Mouse (Mus musculus) thymus, postnatal 4 days (tissue): ENCODE data around the gene Erbb4.
"Not testable (repeated sequence)": the region's sequence is repeated elsewhere in the genome, so short reads cannot be mapped to it uniquely, and the experiment has no call there.

Source experiments
- DNase-seq: peaks from one replicate; pipeline ENCODE4 v3.0.0; 2021

Erbb4 gene

GRCm38 (mm10) chr1:68839352-68839751, 268.5 kb downstream of the Erbb4 start:
- DNase-seq, result no peak

- no peak for DNase-seq
Observed at GRCm38 (mm10) chr1:68834686-68835085, 273.2 kb downstream of the Erbb4 start.

- DNase-seq, result no peak
Observed at GRCm38 (mm10) chr1:68832101-68832500, 275.8 kb downstream of the Erbb4 start.

GRCm38 (mm10) chr1:68831575-68831974, 276.3 kb downstream of the Erbb4 start:
- no peak for DNase-seq

GRCm38 (mm10) chr1:68830501-68831239, 277.2 kb downstream of the Erbb4 start:
- no peak for DNase-seq

- no peak for DNase-seq
Observed at GRCm38 (mm10) chr1:68823116-68823644, 284.7 kb downstream of the Erbb4 start.

GRCm38 (mm10) chr1:68806711-68807110, 301.1 kb downstream of the Erbb4 start:
- DNase-seq, result no peak

GRCm38 (mm10) chr1:68787409-68788015, 320.3 kb downstream of the Erbb4 start:
- DNase-seq, result no peak

- no peak for DNase-seq
Observed at GRCm38 (mm10) chr1:68780653-68781052, 327.2 kb downstream of the Erbb4 start.

GRCm38 (mm10) chr1:68780032-68780431, 327.8 kb downstream of the Erbb4 start:
- no peak for DNase-seq

- not testable (repeated sequence) for DNase-seq
Observed at GRCm38 (mm10) chr1:68766095-68766494, 341.8 kb downstream of the Erbb4 start.

- DNase-seq, result no peak
Observed at GRCm38 (mm10) chr1:68762456-68762855, 345.4 kb downstream of the Erbb4 start.

GRCm38 (mm10) chr1:68748976-68749375, 358.9 kb downstream of the Erbb4 start:
- no peak for DNase-seq

GRCm38 (mm10) chr1:68681478-68681877, 426.4 kb downstream of the Erbb4 start:
- no peak for DNase-seq

GRCm38 (mm10) chr1:68674667-68675066, 433.2 kb downstream of the Erbb4 start:
- no peak for DNase-seq

GRCm38 (mm10) chr1:68666831-68667601, 440.8 kb downstream of the Erbb4 start:
- DNase-seq, result no peak

GRCm38 (mm10) chr1:68590475-68590874, 517.4 kb downstream of the Erbb4 start:
- DNase-seq, result no peak

GRCm38 (mm10) chr1:68573851-68574540, 533.9 kb downstream of the Erbb4 start:
- no peak for DNase-seq

- no peak for DNase-seq
Observed at GRCm38 (mm10) chr1:68570924-68571323, 536.9 kb downstream of the Erbb4 start.

GRCm38 (mm10) chr1:68542942-68543341, 564.9 kb downstream of the Erbb4 start:
- DNase-seq, result no peak

GRCm38 (mm10) chr1:68517820-68518219, 590.0 kb downstream of the Erbb4 start:
- DNase-seq, result no peak

- no peak for DNase-seq
Observed at GRCm38 (mm10) chr1:68503873-68504272, 604.0 kb downstream of the Erbb4 start.

- DNase-seq, result no peak
Observed at GRCm38 (mm10) chr1:68501561-68501960, 606.3 kb downstream of the Erbb4 start.
